Mouse (Mus musculus) frontal cortex, postnatal 25 days (tissue): ENCODE data around the gene Mfap5.
"Not testable (repeated sequence)": the region's sequence is repeated elsewhere in the genome, so short reads cannot be mapped to it uniquely, and the experiment has no call there.

ENCODE experiments used
- DNase-seq, 2 experiments: peaks; one replicate each; pipeline ENCODE4 v3.0.0; 2022; ENCODE audit warnings: low spot score in 2 of 2

The Mfap5 gene

DNA sequence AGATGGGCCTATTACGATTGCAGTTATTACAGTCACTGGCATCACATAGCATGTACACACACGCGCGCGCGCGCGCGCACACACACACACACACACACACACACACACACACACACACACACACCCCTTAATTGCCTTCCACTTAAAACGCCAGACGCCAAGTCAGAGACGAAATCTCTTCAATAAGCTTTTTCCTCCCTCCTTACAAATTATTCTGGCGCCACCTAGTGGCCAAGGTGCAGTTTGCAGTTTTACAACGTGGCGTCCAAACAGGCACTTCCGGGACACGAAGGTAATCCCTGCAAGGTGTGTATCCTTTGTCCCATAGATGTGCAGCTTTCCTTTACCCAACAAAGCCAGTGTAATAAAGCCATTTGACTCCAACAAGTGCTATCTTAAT, 54.8 kb downstream of the Mfap5 start:
- peak; percentile 38 to 58 for DNase-seq

DNA sequence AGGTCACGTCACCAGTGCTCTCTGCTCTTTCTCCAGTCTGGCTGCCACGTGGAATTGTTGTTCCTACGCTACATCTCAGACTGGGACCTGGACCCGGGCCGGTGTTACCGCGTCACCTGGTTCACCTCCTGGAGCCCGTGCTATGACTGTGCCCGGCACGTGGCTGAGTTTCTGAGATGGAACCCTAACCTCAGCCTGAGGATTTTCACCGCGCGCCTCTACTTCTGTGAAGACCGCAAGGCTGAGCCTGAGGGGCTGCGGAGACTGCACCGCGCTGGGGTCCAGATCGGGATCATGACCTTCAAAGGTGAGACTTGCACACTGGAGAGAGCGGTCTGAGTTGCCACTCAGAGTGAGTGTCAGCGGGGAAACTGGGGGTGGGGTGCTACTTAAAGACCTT, 55.4 kb downstream of the Mfap5 start:
- DNase-seq, result no peak

DNA sequence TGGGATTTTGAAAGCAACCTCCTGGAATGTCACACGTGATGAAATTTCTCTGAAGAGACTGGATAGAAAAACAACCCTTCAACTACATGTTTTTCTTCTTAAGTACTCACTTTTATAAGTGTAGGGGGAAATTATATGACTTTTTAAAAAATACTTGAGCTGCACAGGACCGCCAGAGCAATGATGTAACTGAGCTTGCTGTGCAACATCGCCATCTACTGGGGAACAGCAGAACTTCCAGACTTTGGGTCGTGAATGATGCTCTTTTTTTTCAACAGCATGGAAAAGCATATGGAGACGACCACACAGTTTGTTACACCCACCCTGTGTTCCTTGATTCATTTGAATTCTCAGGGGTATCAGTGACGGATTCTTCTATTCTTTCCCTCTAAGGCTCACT, 56.8 kb downstream of the Mfap5 start:
- peak; percentile 59 to 60 for DNase-seq

DNA sequence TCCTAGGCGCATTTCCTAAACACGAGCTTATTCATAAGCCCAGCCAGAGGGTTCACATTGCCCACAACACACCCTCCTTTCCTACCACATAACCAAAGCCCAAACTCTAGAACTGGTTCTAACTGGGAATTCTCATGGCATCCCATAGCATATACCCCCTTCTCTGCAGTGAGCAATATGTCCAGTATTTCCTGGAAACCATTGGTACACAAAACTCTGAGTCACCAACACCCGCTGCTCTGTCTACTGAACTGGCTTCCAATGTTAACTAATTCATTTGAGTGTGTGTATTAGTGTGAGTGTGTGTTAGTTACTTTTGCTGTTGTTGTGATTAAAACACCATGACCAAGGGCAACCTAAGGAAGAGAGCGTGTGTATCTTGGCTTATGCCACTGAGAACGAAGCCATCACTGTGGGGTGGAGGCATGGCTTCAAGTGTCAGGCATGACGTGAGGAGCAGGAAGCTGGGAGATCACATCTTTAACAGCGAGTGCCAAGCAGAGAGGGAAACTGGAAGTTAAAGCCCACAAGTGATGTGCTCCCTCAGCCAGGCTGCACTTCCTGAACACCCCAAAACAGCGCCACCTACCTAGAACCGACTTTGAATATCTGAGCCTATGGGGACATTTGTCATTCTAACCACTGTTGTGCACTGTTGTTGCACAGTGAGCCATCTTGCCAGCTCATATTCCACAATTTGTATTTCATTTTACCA, 59.6 kb downstream of the Mfap5 start:
- no peak for DNase-seq

DNA sequence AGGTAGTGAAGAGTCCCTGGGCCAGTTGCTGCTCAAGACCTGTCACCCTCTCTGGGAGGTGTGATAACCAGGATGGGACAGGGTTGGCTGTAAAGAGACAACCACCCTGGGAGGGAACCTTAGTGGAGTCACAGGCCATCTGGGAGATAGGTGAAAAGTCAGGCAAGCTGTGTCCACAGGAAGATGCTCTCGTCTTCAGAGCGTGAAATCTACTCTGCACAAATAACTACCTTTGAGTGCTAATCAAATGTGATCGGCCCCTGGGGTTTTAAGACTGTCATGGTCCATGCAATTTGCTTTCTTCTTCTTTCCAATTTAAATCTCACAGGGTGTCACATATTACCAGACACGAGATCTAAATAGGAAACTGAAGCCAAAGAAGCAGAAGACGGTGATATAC, 63.5 kb downstream of the Mfap5 start:
- no peak for DNase-seq

DNA sequence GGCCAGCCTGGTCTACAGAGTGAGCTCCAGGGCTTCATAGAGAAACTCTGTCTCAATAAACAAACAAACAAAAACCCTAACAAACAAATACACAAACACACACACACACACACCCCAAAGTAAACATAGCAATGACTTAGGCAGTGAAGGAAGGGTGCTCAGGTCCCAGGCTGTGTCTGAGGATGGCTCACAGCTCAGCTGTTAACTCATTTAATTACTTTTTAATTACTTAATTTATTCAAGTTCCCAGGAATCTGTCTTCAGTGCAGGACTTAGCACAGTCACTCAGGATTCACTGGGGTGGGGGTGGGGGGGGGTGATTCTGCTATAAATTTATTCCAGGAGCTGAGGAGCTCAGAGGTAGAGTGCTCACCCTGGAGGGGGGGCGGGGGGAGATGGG, 64.1 kb downstream of the Mfap5 start:
- no peak for DNase-seq

DNA sequence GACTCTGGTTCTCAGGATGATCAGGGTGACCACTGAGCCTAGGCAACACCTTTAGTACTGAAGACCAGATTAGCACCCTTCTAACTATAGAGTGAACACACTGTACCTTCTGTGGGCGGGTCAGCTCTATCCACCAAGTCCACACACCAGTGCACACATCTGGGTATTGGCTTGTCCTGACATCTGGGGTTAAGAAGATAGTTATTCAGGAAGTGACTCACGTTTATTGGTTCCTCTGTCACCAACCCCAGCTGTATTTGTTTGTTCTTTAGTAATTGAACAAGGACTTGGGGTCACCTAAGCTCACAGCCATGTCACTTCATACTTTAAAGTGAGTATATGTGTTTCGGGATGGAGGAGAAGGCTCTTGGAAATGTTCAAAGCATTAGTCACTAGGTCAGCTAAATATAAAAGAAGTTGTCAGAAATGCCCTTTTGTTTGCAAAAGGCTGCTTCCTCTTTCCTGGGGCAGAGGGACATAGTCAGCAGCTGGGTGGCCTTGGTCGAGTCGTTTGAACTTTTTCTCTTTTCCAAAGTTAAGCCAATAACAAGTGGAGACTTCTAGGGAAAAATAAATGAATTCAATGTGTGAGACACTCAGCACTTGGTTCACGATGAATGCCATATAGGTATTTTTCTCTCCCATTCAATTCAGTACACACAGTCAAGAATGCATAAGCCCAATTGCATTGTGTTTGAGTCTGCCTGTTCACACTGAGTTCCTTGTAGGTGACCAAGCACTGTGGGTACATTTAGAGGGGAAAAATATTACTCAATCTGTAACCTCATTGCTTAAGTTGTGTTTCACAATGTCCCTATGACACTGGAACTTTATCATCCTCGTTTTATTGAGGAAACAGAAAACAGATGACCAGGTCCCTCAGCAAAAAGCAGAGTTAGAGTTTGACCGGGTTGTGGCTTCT, 65.3 kb downstream of the Mfap5 start:
- DNase-seq, result no peak

DNA sequence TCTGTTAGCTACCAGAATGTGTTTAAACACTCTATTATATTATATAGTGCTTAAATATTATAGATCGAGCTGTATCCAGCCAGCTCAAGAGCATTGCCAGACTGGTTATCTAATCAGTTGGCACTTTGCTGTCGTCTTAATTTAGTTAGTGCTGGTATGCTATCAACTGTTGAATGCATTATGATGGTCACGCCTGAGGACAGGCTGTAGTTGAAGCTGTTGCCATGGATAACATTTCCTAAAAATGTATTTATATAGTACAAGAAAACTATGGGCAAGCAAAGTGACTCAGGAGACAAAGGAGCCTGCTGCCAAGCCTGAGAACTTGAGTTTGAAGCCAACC, 65.9 kb downstream of the Mfap5 start:
- DNase-seq, result no peak

DNA sequence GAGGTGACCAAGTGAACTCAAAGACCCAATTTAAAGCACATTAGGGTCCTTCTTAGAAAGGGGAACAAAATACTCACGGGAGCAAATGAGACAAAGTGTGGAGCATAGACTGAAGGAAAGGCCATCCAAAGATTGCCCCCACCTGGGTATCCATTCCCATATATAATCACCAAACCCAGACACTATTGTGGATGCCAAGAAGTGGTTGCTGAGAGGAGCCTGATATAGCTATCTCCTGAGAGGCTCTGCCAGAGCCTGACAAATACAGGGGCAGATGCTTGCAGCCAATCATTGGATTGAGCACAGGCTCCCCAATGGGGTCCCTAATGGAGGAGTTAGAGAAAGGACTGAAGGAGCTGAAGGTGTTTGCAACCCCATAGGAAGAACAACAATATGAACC, 69.4 kb downstream of the Mfap5 start:
- not testable (repeated sequence) for DNase-seq

DNA sequence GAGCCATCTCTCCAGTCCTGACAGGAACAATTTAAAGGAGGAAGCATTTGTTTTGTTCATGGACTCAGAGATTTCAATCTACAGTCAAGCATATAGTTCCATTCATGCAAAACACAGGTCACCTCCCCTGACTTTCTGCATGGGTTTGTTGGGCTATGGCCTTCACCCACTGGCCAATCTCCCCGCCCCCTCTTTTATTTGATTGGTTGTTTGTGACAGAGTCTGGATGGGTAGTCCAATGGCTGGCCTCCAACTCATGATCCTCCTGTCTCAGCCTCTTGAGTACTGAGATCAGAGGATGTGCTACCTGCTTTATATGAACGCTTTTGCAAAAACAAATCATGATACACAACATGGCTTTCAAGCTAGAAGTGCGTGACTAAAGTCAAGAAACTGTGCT, 71.4 kb downstream of the Mfap5 start:
- DNase-seq, result no peak
